Mouse (Mus musculus): ENCODE data around the gene Gm20388. TPM values are rescaled to one million over a fixed set of nuclear protein-coding genes. Genes with fewer than 3 reads are reported as not detected.

Gm20388 gene
- polyA plus RNA-seq, 1 experiment from 2014 or later = not detected

DNA sequence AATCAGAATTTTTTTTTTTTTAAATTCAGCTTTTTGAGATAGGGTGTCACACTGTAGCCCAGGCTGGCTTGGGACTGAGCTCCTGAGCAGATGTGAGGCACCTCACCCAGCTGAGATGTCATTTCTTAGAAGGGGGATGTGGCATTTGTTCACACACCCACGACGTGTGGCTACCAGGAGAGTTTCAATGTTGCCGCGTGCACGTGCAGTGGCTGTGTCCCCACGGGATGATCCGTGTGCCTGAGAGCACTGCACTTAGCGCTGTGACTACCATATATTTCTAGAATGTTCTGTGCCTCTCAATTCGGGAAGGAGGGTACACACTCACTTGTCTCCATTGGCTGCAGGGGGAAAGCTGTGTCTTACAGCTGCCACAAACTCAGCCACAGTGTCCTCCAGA, 2525.5 kb downstream of the Gm20388 start:
- no peak for ATAC-seq (ENCODE audit: insufficient number of reproducible peaks, insufficient read depth, low FRiP score, low read depth)

DNA sequence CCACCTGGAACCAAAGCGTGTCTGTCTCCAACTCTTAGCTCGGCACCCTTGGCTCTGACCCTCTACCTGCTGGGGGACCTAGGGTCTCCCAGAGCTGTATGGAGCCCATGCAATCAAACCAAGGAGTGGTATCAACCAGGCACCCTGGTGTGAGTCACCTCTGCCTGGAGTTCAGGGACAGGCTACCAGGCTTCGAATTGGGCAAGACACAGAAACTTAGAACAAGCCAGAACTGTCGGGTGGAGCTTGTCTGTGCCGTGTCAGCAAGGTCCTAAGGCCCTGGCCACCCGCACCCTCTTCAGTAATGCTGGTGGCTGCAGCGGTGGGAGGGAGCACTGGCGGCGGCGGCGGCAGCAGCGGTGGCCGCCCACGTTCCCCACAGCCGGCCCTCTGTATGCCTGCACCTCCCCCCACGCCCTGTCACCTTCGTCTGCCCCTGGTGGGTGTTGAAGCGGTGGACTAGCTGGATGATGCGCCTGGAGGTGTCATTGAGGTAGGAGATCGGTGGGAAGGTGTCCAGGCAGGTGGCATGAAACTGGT, 2526.0 kb downstream of the Gm20388 start:
- Histone ChIP-seq H3K9ac (ENCODE audit: low read length) (no peak overlapping the region), H3K36me3 (ENCODE audit: control insufficient read depth, insufficient read depth, low read length) (peaks cover 38% of the 10 kb centered on the region), H3K4me1 (ENCODE audit: control insufficient read depth in 2 of 2, insufficient read depth in 2 of 2, low read length in 2 of 2) (peaks cover 13 to 22% of the 10 kb centered on the region in 2 experiments), H3K27ac (replicated peaks in 1 of 2; ENCODE audit: control insufficient read depth in 1 of 2, insufficient read depth in 1 of 2, low read depth in 2 of 2, low read length in 2 of 2) (no peak overlapping the region), H3K4me2 (ENCODE audit: low read length) (no peak overlapping the region), H3K4me3 (ENCODE audit: control insufficient read depth in 1 of 2, insufficient read depth in 1 of 2, low read depth in 1 of 2, low read length in 2 of 2) (no peak overlapping the region), H3K9me3 (ENCODE audit: control insufficient read depth, low read length) (0 out of 2 replicates have a peak, but pooled peaks cover 3% of the 10 kb centered on the region), H3K27me3 (ENCODE audit: control insufficient read depth, insufficient read depth, low read length) (no peaks in the 10 kb centered on the region)
- no peak for ATAC-seq (ENCODE audit: insufficient number of reproducible peaks, insufficient read depth, low FRiP score, low read depth)
- WGBS = 84% methylated on average over 20 of the region's 20 CpGs

More for the DNA sequence above, 2525.5 kb downstream of the Gm20388 start:
- Histone ChIP-seq H3K4me2 (ENCODE audit: low read length) (no peak overlapping the region), H3K9ac (ENCODE audit: low read length) (no peak overlapping the region), H3K36me3 (ENCODE audit: control insufficient read depth, insufficient read depth, low read length) (peaks cover 38% of the 10 kb centered on the region), H3K4me3 (ENCODE audit: control insufficient read depth in 1 of 2, insufficient read depth in 1 of 2, low read depth in 1 of 2, low read length in 2 of 2) (no peak overlapping the region), H3K27me3 (ENCODE audit: control insufficient read depth, insufficient read depth, low read length) (no peaks in the 10 kb centered on the region), H3K27ac (replicated peaks in 1 of 2; ENCODE audit: control insufficient read depth in 1 of 2, insufficient read depth in 1 of 2, low read depth in 2 of 2, low read length in 2 of 2) (no peak overlapping the region), H3K9me3 (ENCODE audit: control insufficient read depth, low read length) (0 out of 2 replicates have a peak, but pooled peaks cover 3% of the 10 kb centered on the region), H3K4me1 (ENCODE audit: control insufficient read depth in 2 of 2, insufficient read depth in 2 of 2, low read length in 2 of 2) (peaks cover 18 to 27% of the 10 kb centered on the region in 2 experiments)
- WGBS = 96% methylated on average over 9 of the region's 9 CpGs

DNA sequence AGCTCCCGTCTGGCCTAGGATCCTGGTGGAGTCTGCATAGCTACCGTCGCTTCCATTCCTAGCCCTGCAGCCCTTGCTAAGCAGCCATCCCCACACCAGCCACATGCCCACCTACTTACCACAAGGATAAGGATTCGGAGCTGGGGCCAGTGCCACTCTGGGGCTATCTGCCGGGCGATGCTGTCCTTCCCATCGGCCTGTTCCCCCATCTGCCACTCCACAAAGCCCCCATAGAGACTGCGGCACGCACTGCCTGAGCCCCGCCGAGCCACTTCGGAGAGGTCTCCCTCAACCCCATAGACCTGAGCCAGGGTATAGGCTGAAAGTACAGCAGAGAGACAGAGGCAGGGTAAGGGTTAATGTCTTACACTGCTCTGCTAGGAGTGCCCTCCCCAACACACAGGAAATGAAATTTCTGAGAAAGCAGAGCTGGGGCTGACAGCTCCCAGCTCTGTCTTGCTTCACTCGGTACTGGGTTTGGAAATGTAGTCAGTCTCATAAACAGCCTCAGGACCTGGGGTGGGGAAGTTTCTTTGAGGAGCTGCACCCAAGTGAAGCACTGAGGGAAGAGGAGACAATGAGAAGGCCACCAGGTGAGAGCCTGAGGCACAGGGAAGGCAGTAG, 2527.2 kb downstream of the Gm20388 start:
- Histone ChIP-seq H3K27me3 (ENCODE audit: control insufficient read depth, insufficient read depth, low read length) (no peaks in the 10 kb centered on the region), H3K4me3 (ENCODE audit: control insufficient read depth in 1 of 2, insufficient read depth in 1 of 2, low read depth in 1 of 2, low read length in 2 of 2) (no peak overlapping the region), H3K4me2 (ENCODE audit: low read length) (peak overlapping the region; percentile 23; the same call in 1 of the 2 replicates), H3K27ac (replicated peaks in 1 of 2; ENCODE audit: control insufficient read depth in 1 of 2, insufficient read depth in 1 of 2, low read depth in 2 of 2, low read length in 2 of 2) (peak overlapping the region; percentile 46 to 47; a peak in 2 of 4 replicates), H3K9ac (ENCODE audit: low read length) (no peak overlapping the region), H3K36me3 (ENCODE audit: control insufficient read depth, insufficient read depth, low read length) (peaks cover 38% of the 10 kb centered on the region), H3K9me3 (ENCODE audit: control insufficient read depth, low read length) (0 out of 2 replicates have a peak, but pooled peaks cover 3% of the 10 kb centered on the region), H3K4me1 (ENCODE audit: control insufficient read depth in 2 of 2, insufficient read depth in 2 of 2, low read length in 2 of 2) (peaks cover 11 to 22% of the 10 kb centered on the region in 2 experiments)
- 87% methylated on average over 13 of the region's 13 CpGs for WGBS
- ATAC-seq (ENCODE audit: insufficient number of reproducible peaks, insufficient read depth, low FRiP score, low read depth) = no peak

DNA sequence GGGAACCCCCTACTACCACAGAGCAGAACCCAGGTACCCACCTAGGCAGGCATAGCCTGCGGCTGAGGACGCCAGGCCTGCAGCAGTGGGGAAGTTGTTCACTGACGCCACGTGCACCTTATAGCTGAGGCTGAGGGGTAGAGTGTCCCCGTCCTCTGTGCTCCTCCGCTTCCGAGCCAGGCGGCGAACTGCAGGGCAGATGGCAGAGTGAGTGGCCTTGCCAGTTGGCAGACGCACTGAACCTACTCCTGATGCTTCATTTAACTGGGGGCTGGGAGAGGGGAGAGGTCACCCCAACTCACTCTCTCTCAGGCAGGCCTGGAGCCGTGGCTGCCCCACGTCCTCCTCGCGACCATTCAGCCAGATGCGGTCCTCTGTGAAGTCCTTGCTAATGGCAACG, 2528.7 kb downstream of the Gm20388 start:
- peaks cover 33% of the 10 kb centered on the region for H3K36me3 ChIP-seq (ENCODE audit: control insufficient read depth, insufficient read depth, low read length)
- no peak overlapping the region for H3K9ac ChIP-seq (ENCODE audit: low read length)
- WGBS = 95% methylated on average over 16 of the region's 16 CpGs

DNA sequence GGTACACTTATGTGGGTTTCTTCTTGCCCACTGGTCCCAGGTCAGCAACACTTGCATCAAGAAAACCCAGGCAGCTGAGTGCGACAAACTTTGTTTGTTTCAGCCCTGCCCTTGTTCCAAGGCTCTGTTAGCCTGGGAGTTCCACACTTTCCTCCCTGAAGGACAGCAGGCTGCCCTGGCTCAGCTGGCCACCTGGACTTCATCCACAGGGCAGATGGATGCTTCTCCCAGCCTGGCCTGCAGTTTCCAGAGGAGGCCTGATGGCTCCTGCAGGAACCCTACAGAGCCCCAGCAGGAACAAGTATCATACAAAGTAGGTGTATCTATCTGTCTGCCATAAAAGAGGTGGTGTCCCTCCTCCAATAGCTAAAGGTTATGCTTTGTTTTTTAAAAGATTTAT, 2530.7 kb downstream of the Gm20388 start:
- H3K9ac ChIP-seq (ENCODE audit: low read length) = no peak overlapping the region
- H3K9me3 ChIP-seq (ENCODE audit: control insufficient read depth, low read length) = no peaks in the 10 kb centered on the region
- peaks cover 18 to 32% of the 10 kb centered on the region in 2 experiments for H3K4me1 ChIP-seq (ENCODE audit: control insufficient read depth in 2 of 2, insufficient read depth in 2 of 2, low read length in 2 of 2)
- peaks cover 18% of the 10 kb centered on the region for H3K36me3 ChIP-seq (ENCODE audit: control insufficient read depth, insufficient read depth, low read length)
- no peak for ATAC-seq (ENCODE audit: insufficient number of reproducible peaks, insufficient read depth, low FRiP score, low read depth)
- WGBS = 89% methylated on average over 1 of the region's 1 CpGs
- no peak overlapping the region for H3K4me3 ChIP-seq (ENCODE audit: control insufficient read depth in 1 of 2, insufficient read depth in 1 of 2, low read depth in 1 of 2, low read length in 2 of 2)
- no peak overlapping the region for H3K4me2 ChIP-seq (ENCODE audit: low read length)
- no peaks in the 10 kb centered on the region for H3K27me3 ChIP-seq (ENCODE audit: control insufficient read depth, insufficient read depth, low read length)
- H3K27ac ChIP-seq (replicated peaks in 1 of 2; ENCODE audit: control insufficient read depth in 1 of 2, insufficient read depth in 1 of 2, low read depth in 2 of 2, low read length in 2 of 2) = no peak overlapping the region

More for the DNA sequence above, 2528.7 kb downstream of the Gm20388 start:
- Histone ChIP-seq H3K27ac (replicated peaks in 1 of 2; ENCODE audit: control insufficient read depth in 1 of 2, insufficient read depth in 1 of 2, low read depth in 2 of 2, low read length in 2 of 2) (no peak overlapping the region), H3K9me3 (ENCODE audit: control insufficient read depth, low read length) (0 out of 2 replicates have a peak, but pooled peaks cover 3% of the 10 kb centered on the region), H3K4me2 (ENCODE audit: low read length) (no peak overlapping the region), H3K27me3 (ENCODE audit: control insufficient read depth, insufficient read depth, low read length) (no peaks in the 10 kb centered on the region), H3K4me3 (ENCODE audit: control insufficient read depth in 1 of 2, insufficient read depth in 1 of 2, low read depth in 1 of 2, low read length in 2 of 2) (no peak overlapping the region), H3K4me1 (ENCODE audit: control insufficient read depth in 2 of 2, insufficient read depth in 2 of 2, low read length in 2 of 2) (peaks cover 8 to 16% of the 10 kb centered on the region in 2 experiments)
- ATAC-seq (ENCODE audit: insufficient number of reproducible peaks, insufficient read depth, low FRiP score, low read depth) = no peak

- peaks cover 13% of the 10 kb centered on the region; the same call in 1 of the 2 replicates for H3K36me3 ChIP-seq (ENCODE audit: control insufficient read depth, insufficient read depth, low read length)
- peak overlapping the region; percentile 57 to 74 for H3K4me3 ChIP-seq (ENCODE audit: control insufficient read depth in 1 of 2, insufficient read depth in 1 of 2, low read depth in 1 of 2, low read length in 2 of 2)
- no peak for ATAC-seq (ENCODE audit: insufficient number of reproducible peaks, insufficient read depth, low FRiP score, low read depth)
- peak overlapping the region; percentile 81 for H3K9ac ChIP-seq (ENCODE audit: low read length)
- H3K9me3 ChIP-seq (ENCODE audit: control insufficient read depth, low read length) = no peaks in the 10 kb centered on the region
- H3K27ac ChIP-seq (replicated peaks in 1 of 2; ENCODE audit: control insufficient read depth in 1 of 2, insufficient read depth in 1 of 2, low read depth in 2 of 2, low read length in 2 of 2) = peak overlapping the region in 1 of 2 experiments; percentile 99; a peak in 1 of 4 replicates
- H3K4me2 ChIP-seq (ENCODE audit: low read length) = peak overlapping the region; percentile 92
- H3K27me3 ChIP-seq (ENCODE audit: control insufficient read depth, insufficient read depth, low read length) = no peaks in the 10 kb centered on the region
- WGBS = 27% methylated on average over 7 of the region's 7 CpGs
- H3K4me1 ChIP-seq (ENCODE audit: control insufficient read depth in 2 of 2, insufficient read depth in 2 of 2, low read length in 2 of 2) = peaks cover 18 to 32% of the 10 kb centered on the region in 2 experiments
These were observed 2531.7 kb downstream of the Gm20388 start for GRCm38 (mm10) chr8:122442356-122442755.

DNA sequence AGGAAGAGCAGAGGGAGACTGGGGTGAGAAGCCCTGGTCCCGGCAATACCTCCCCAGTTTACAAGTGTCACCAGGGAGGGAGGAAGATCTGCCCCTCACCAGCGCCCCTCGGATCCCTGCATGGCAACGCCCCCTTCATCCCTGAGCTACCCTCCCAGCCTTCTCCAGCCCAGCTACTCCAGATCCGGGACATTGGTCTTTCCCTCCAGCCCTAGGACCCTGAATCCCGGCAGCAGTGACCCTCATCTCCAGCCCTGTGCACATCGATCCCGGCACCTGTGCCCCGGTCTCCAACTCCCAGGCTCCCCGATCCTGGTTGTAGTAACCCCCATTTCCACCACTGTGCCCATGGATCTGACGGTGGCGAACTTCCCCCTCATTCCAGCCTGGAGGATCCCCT, 2532.1 kb downstream of the Gm20388 start:
- Histone ChIP-seq H3K9me3 (ENCODE audit: control insufficient read depth, low read length) (no peaks in the 10 kb centered on the region), H3K4me1 (ENCODE audit: control insufficient read depth in 2 of 2, insufficient read depth in 2 of 2, low read length in 2 of 2) (peaks cover 18 to 29% of the 10 kb centered on the region in 2 experiments), H3K4me3 (ENCODE audit: control insufficient read depth in 1 of 2, insufficient read depth in 1 of 2, low read depth in 1 of 2, low read length in 2 of 2) (peak overlapping the region; percentile 57 to 74), H3K36me3 (ENCODE audit: control insufficient read depth, insufficient read depth, low read length) (peaks cover 13% of the 10 kb centered on the region; the same call in 1 of the 2 replicates), H3K27me3 (ENCODE audit: control insufficient read depth, insufficient read depth, low read length) (no peaks in the 10 kb centered on the region), H3K9ac (ENCODE audit: low read length) (peak overlapping the region; percentile 81), H3K27ac (replicated peaks in 1 of 2; ENCODE audit: control insufficient read depth in 1 of 2, insufficient read depth in 1 of 2, low read depth in 2 of 2, low read length in 2 of 2) (peak overlapping the region; percentile 45 to 99; a peak in 3 of 4 replicates), H3K4me2 (ENCODE audit: low read length) (peak overlapping the region; percentile 92)
- no peak for ATAC-seq (ENCODE audit: insufficient number of reproducible peaks, insufficient read depth, low FRiP score, low read depth)
- WGBS = 1% methylated on average over 11 of the region's 12 CpGs

All from heart, embryonic 14.5 days (tissue).